Mouse (Mus musculus) thymus, postnatal 10 days (tissue): Measurements from ENCODE around the gene Gnai3.

Experiments
- DNase-seq, 2 experiments: peaks; one replicate each; pipeline ENCODE4 v3.0.0; 2021; ENCODE audit warnings: low spot score in 2 of 2

The Gnai3 gene

GRCm38 (mm10) chr3:108112246-108112645, 33.7 kb downstream of the Gnai3 start:
- no peak for DNase-seq

- DNase-seq, result no peak
Observed at GRCm38 (mm10) chr3:108111320-108111719, 34.6 kb downstream of the Gnai3 start.

- no peak for DNase-seq
Observed at GRCm38 (mm10) chr3:108105281-108105680, 40.7 kb downstream of the Gnai3 start.

GRCm38 (mm10) chr3:108102075-108102474, 43.9 kb downstream of the Gnai3 start:
- no peak for DNase-seq

- DNase-seq, result no peak
Observed at GRCm38 (mm10) chr3:108101594-108101993, 44.4 kb downstream of the Gnai3 start.

- no peak for DNase-seq
Observed at GRCm38 (mm10) chr3:108098316-108098715, 47.6 kb downstream of the Gnai3 start.

GRCm38 (mm10) chr3:108097656-108098055, 48.3 kb downstream of the Gnai3 start:
- no peak for DNase-seq

- no peak for DNase-seq
Observed at GRCm38 (mm10) chr3:108096726-108097125, 49.2 kb downstream of the Gnai3 start.

- no peak for DNase-seq
Observed at GRCm38 (mm10) chr3:108096226-108096625, 49.7 kb downstream of the Gnai3 start.

GRCm38 (mm10) chr3:108094976-108095760, 50.8 kb downstream of the Gnai3 start:
- DNase-seq, result no peak

- no peak for DNase-seq
Observed at GRCm38 (mm10) chr3:108094146-108094545, 51.8 kb downstream of the Gnai3 start.

- no peak for DNase-seq
Observed at GRCm38 (mm10) chr3:108093306-108093705, 52.6 kb downstream of the Gnai3 start.

GRCm38 (mm10) chr3:108092536-108093115, 53.3 kb downstream of the Gnai3 start, which contains the start of gene Gnat2:
Gene Gnat2, plus strand, starts transcription at chr3:108092789.
- DNase-seq, result no peak

GRCm38 (mm10) chr3:108092030-108092429, 53.9 kb downstream of the Gnai3 start:
- no peak for DNase-seq

GRCm38 (mm10) chr3:108090561-108090960, 55.4 kb downstream of the Gnai3 start:
- no peak for DNase-seq

- no peak for DNase-seq
Observed at GRCm38 (mm10) chr3:108089916-108090315, 56.0 kb downstream of the Gnai3 start.

- no peak for DNase-seq
Observed at GRCm38 (mm10) chr3:108088842-108089380, 57.0 kb downstream of the Gnai3 start.

- DNase-seq, result no peak
Observed at GRCm38 (mm10) chr3:108087329-108087728, 58.6 kb downstream of the Gnai3 start.

- peak; percentile 48 to 62 for DNase-seq
Observed at GRCm38 (mm10) chr3:108086470-108086979, 59.4 kb downstream of the Gnai3 start, which contains the start of gene Ampd2. Gene Ampd2, minus strand, starts transcription at chr3:108086651.

GRCm38 (mm10) chr3:108085721-108086469, 60.1 kb downstream of the Gnai3 start:
- DNase-seq, result peak; percentile 15 to 26

GRCm38 (mm10) chr3:108085281-108085720, 60.6 kb downstream of the Gnai3 start:
- DNase-seq, result peak; percentile 75 to 86

- no peak for DNase-seq
Observed at GRCm38 (mm10) chr3:108084767-108085270, 61.1 kb downstream of the Gnai3 start.
